Mouse (Mus musculus) hindlimb bud, embryonic 11.5 days (tissue): ENCODE data around the gene Gnao1.

ENCODE experiments used
- DNase-seq: peaks from one replicate; pipeline ENCODE4 v3.0.0-alpha.2; 2012; ENCODE audit warnings: low read depth, low spot score; ENCODE audit errors: extremely low spot score

Gnao1 gene

GRCm38 (mm10) chr8:93940542-93941423 lies 131.0 kb downstream of the Gnao1 start:
- no peak for DNase-seq

DNA sequence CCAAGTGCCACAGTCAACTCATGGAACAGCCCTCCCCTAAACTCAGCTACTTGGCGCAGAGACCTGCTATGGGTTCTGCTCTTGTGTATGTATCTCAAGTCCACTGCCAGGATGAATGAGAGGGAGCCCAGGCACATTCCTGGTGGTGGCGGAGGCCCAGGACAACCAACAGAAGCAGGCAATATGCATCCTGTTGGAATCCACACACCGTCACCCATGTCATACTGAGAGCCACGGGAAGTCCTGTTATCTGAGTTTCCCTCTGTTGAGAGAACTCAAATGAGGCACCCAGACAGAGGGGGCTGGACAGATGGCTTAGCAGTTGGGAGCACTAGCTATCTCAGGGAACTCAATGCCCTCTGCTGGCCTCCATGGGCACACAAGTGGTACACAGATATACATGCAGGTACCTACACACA lies 131.9 kb downstream of the Gnao1 start:
- DNase-seq, result no peak

DNA sequence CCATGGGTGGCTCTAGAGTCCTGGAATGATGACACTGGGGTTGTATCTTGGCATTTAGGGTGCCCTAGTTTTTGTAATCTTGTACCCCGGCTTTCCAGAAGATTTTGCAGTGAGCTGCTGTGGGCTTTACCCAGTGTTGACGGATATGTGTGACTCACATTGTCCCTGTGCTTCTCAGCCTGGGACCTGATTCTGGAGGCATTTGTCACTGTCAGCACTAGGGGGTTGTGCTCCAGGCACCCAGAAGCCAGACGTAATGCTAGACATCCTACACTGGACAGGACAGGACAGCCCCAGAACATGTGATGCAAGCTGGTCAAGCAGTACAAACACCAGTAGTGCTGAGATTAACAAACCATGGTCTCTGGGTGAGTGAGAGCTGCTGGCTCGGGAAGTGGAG lies 136.0 kb downstream of the Gnao1 start:
- DNase-seq, result no peak

DNA sequence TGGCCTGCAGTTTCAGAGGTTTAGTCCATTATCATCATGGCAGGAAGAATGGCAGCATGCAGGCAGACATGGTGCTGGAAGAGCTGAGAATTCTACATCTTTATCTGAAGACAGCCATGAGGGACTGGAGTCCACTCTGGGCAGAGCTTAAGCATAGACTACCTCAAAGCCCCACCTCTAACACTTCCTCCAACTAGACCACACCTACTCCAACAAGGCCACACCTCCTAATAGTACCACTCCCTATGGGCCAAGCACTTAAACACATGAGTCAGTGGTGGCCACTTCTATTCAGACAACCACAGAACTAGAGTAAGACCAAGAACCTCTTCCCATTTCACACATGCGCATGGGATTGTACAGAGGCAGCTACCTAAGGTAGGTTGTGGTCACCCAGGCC lies 136.6 kb downstream of the Gnao1 start:
- no peak for DNase-seq

DNA sequence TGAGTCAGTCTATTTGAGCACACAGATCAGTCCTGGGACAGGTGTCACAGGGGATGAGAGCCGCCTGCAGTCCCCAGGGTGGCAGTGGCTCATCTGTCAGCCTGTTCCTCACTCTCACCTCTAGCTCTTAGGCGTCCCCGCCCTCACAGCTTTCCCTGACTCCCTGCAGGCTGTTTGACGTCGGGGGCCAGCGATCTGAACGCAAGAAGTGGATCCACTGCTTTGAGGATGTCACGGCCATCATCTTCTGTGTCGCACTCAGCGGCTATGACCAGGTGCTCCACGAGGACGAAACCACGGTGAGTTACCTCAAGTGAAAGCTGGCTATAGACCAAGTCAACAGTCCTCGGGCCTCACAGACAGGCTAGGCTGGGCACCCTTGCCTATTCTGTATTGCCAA lies 140.4 kb downstream of the Gnao1 start:
- DNase-seq, result no peak

- no peak for DNase-seq
These were observed 142.7 kb downstream of the Gnao1 start for GRCm38 (mm10) chr8:93952511-93952910.

DNA sequence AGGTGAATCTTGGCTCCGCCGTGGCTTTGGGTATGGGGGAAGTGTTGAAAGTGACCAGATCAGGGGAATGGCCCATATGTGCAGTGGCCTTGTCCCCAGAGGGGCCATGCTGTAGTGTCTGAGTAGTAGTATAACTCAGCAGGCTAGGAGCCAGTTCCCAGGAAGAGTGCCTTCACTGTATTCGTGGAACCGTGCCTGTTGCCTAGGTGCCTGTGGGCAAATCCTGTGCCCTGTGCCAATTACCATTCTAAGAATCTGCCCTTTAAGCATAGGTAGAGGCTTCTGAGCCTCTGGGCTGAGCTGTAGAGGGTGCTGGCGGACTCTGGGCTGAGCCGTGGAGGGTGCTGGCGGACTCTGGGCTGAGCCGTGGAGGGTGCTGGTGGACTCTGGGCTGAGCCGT lies 148.6 kb downstream of the Gnao1 start:
- DNase-seq, result no peak

- no peak for DNase-seq
These were observed 151.1 kb downstream of the Gnao1 start for GRCm38 (mm10) chr8:93960909-93961308.

- no peak for DNase-seq
These were observed 158.5 kb downstream of the Gnao1 start for GRCm38 (mm10) chr8:93968293-93968692.

- no peak for DNase-seq
These were observed 160.0 kb downstream of the Gnao1 start for GRCm38 (mm10) chr8:93969626-93970340.

DNA sequence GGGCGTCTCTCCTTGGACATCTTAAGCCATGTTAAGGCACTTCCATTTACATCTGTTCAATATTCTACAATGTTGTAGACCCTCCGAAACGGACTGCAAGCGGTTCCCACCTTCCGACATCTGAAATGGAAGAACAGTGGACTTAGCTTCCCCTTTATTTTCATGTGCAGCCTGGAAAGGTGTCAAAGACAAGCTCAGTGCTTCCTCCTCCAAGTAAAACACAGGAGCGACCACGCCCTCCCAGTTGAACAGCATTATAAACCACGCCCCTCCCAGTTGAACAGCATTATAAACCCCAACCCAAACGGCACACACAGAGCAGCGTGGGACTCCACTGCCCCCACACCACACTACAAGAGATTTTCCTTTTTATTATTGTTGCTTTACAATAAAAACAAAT lies 161.7 kb downstream of the Gnao1 start:
- no peak for DNase-seq

DNA sequence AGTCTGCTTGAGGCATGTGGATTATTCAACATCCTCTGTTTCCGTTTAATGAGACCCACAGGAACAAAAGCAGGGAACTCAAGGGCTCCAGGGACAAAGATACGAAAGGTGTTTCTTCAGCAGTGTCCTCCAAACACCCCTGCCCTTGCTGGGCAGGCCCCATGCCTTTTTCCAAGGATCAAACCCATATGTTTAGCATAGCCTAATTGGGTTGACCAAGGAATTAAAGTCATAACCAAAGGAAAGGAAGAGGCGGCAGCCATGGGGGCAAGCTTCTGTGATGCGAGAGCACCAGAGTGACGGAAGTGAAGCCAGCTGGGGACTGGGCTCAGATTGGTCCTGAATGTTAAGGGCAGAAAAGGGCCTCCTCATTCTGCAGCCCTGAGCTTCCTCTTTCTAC lies 162.4 kb downstream of the Gnao1 start:
- no peak for DNase-seq

- no peak for DNase-seq
These were observed 163.4 kb downstream of the Gnao1 start for GRCm38 (mm10) chr8:93972971-93973734.

DNA sequence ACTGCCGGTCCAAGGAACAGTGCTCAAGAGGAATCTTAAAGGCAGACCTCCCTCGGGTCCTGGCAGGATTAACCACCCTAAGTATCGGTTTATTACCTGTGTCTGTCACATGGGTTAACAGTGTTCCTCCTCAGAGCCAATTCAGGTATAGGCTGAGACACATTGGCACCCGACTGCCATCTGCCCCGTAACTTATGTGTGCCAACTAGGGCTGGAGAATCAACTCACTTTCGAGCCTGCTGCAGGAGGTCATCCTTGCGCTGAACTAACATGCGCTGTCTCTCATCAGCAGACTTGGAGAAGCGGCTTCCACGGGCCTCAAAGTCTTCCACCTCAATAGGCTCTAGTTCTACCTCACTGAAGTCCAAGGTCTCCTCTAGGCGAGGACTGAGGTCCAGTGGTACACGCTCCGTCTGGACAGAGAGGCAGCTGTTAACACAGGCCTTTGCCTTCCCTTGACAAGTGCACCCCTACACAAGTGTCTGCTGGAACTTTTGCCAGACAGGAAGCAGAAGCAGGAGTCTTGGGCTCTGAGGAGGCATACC lies 164.1 kb downstream of the Gnao1 start:
- no peak for DNase-seq

- DNase-seq, result no peak
These were observed 164.9 kb downstream of the Gnao1 start for GRCm38 (mm10) chr8:93974602-93975186.

DNA sequence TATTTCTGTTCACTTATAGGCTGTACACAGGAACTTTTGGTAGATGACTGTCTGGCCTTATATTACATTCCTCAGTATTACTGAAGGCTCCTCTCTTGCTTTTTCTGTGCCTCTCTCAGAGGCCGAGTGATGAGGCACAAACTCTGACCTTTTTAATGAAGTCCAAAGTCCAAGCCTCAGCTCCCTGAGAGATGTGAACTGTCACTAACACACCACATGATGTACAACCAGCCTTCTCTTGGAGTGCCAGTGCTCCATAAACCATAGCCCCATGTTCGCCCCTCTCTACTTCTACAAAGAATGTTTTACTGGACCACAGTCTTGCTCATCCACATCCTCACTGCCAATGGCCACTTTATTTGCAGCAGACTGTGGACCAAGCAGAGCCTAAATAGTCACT lies 165.6 kb downstream of the Gnao1 start:
- no peak for DNase-seq

- DNase-seq, result no peak
These were observed 166.9 kb downstream of the Gnao1 start for GRCm38 (mm10) chr8:93976446-93977211.

GRCm38 (mm10) chr8:93980141-93980540 lies 170.4 kb downstream of the Gnao1 start:
- no peak for DNase-seq

DNA sequence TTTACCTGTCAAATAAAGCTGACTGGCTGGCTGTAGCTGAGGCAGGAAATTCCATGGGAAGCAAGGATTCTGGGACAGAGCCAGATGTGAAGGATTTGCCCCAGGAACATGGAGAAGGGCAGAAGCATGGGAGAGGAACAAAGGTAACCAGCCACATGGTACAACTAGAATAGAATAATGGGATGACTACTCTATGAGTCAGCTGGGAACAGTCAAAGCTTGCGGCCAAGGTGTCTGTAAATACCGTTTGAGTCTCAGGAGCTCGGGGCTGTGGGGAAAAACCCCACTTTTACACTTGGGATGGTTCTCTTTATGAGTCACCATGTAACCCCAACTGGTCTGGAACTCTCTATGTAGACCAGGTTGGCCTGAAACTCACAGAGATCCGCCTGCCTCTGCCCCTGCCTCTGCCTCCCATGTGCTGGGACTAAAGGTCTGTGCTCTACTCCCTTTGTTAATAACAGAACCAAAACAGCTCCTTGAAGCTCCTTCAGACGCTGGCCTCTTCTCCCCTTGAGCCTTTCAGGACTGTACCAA lies 172.0 kb downstream of the Gnao1 start:
- no peak for DNase-seq

GRCm38 (mm10) chr8:93983827-93984226 lies 174.1 kb downstream of the Gnao1 start:
- DNase-seq, result no peak
